Mouse (Mus musculus) liver, postnatal 0 days (tissue): Measurements from ENCODE around the gene Oaz2. TPM values are rescaled to one million over a fixed set of nuclear protein-coding genes. Genes with fewer than 3 reads are reported as not detected.

Experiments used
- ATAC-seq: fragments of 200-750 bp; cut with Nextera tagmentation; 2 replicates; pipeline ENCODE4 v1.8.0; 2017; ENCODE audit warnings: mild to moderate bottlenecking, moderate library complexity
- DNase-seq: peaks from one replicate; pipeline ENCODE4 v3.0.0-alpha.2; 2016
- H3K27ac ChIP-seq: fragments of 300-500 bp; sonication (generic); 2 replicates; pipeline ENCODE4 v1.5.1; 2014; ENCODE audit warnings: antibody characterized with exemption, moderate library complexity, mild to moderate bottlenecking, low read depth
- H3K27me3 ChIP-seq: fragments of 300-500 bp; sonication (generic); 2 replicates; pipeline ENCODE4 v1.6.1; 2014; ENCODE audit warnings: low read length, control low read depth, mixed read lengths; ENCODE audit not compliant: insufficient read depth
- H3K36me3 ChIP-seq: fragments of 300-500 bp; sonication (generic); replicated peaks from 2 replicates; pipeline ENCODE4 v1.6.1; 2014; ENCODE audit warnings: mild to moderate bottlenecking, control low read depth, low read length, moderate library complexity, mixed read lengths; ENCODE audit not compliant: insufficient read depth
- H3K4me1 ChIP-seq: fragments of 300-500 bp; sonication (generic); 2 replicates; pipeline ENCODE4 v1.6.1; 2014; ENCODE audit warnings: antibody characterized with exemption, mild to moderate bottlenecking, control low read depth; ENCODE audit not compliant: insufficient read depth
- H3K4me2 ChIP-seq: fragments of 300-500 bp; sonication (generic); 2 replicates; pipeline ENCODE4 v1.6.1; 2014; ENCODE audit warnings: low read depth, mild to moderate bottlenecking, low read length, moderate library complexity, mixed read lengths
- H3K4me3 ChIP-seq: fragments of 300-500 bp; sonication (generic); 2 replicates; pipeline ENCODE4 v1.5.1; 2014; ENCODE audit warnings: low read depth, low read length
- H3K9ac ChIP-seq: fragments of 300-500 bp; sonication (generic); replicated peaks from 2 replicates; pipeline ENCODE4 v1.6.1; 2014; ENCODE audit warnings: mild to moderate bottlenecking, moderate library complexity
- H3K9me3 ChIP-seq: fragments of 300-500 bp; sonication (generic); 2 replicates; pipeline ENCODE4 v1.6.1; 2016; ENCODE audit warnings: mild to moderate bottlenecking, control low read depth, low read length, mixed read lengths
- CTCF ChIP-seq: sonication (generic); IDR thresholded peaks from 2 replicates; pipeline ENCODE4 v1.5.1; 2016; ENCODE audit warnings: antibody characterized with exemption, low read depth
- EP300 ChIP-seq: IDR thresholded peaks from 2 replicates; pipeline ENCODE4 v1.6.1; 2016; ENCODE audit warnings: antibody characterized with exemption, low read depth, mild to moderate bottlenecking
- WGBS: fragments of 180-500 bp; shearing (Covaris S2); extraction: QIAGEN DNeasy Blood & Tissue Kit; methylation state at CpG from one replicate; pipeline ENCODE4 v1.1.7; 2014; ENCODE audit not compliant: insufficient replicate concordance; 5-methylcytosine and 5-hydroxymethylcytosine counted together
- polyA plus RNA-seq: library from polyadenylated mRNA; unstranded; fragments of >200 nt; fragmentation: Nextera tagmentation; extraction: Ambion mirVana; gene quantifications from 2 replicates; pipeline ENCODE4 v1.2.1, GENCODE M21; 2015

Oaz2 gene
- polyA plus RNA-seq, 1 experiment from 2014 or later, result 50.9 TPM

DNA sequence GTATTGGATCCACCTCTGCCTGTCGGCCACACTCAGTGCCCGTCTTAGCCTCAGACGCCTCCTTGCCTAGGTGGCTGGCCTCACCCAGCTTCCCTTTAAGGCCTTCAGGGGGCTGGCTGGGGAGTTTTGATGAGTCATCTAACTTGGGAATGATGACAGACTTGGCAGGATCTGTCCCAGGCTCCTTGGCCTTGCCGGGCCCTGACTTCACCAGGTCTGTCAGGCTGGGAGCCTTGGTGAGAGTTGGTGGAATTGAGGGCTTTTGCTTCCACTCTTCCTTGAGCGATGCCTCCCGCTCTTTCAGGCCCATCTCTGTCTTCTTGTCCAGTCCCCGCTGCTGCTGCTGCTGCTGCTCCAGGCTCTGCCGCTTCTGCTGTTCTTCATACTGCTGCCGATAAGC, 34.5 kb downstream of the Oaz2 start:
- DNase-seq (no peak), ATAC-seq (no peak)
- no peak overlapping the region for H3K27ac ChIP-seq
- no peak overlapping the region for H3K4me3 ChIP-seq
- H3K9ac ChIP-seq, result no peak overlapping the region
- no peaks in the 10 kb centered on the region for H3K9me3 ChIP-seq
- 90% methylated on average over 9 of the region's 9 CpGs for WGBS
- H3K36me3 ChIP-seq, result peaks cover 34% of the 10 kb centered on the region
- H3K4me1 ChIP-seq, result no peaks in the 10 kb centered on the region
- no peak overlapping the region for H3K4me2 ChIP-seq
- H3K27me3 ChIP-seq, result no peaks in the 10 kb centered on the region
- TF ChIP-seq CTCF (no peak), EP300 (no peak)

DNA sequence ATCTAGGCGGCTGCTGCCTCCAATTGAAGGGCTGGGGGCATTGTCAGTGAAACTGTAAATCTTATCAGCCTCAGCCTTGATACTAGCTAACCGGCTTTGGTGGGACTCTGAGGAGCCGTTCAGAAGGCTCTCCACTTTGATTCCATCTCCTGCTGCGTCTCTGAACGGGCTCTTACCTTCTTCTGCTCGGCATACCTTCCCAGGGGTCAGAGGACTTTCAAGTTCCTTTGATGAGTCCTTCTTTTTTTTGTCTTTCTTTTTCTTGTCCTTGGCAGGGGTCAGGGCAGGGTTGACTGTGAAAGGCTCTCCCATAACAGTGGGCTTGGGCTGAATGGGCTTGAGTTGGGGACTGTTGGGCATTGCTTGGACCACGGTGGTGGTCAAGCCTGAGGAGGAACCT, 35.4 kb downstream of the Oaz2 start:
- TF ChIP-seq CTCF (no peak), EP300 (no peak)
- WGBS, result 87% methylated on average over 7 of the region's 7 CpGs
- H3K36me3 ChIP-seq, result peaks cover 27% of the 10 kb centered on the region

DNA sequence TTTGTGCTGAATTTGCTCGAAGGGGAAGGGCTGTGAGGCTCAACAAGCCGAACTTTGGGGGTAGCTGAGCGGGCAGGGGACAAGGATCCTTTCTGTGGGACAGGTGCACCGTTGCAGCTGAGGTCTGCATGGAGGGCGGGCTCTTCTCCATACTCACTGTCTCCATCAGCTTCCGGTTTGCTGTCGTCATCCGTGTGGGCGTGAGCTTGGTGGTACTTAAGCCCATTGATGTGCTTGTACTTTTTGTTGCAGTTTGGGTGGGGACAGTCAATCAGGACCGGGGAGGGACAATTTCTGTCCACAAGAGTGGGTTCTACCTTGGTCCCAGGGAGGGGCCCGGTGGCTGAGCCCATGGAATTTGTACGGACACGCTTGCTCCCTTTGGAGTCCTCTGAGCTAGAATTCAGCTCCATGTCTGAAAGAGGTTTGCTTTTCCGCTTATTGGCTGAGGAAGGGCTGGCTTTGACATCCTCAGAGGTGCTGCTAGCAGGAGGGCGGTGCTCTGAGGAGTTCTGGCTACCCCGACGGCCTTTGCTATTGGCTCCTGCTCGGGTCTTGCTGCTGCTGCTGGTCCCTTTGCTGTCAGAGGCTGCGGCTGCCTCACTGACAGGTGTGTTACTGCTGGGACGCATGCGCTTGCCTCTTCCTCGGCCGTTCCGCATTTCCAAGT, 36.3 kb downstream of the Oaz2 start:
- no peak overlapping the region for H3K4me2 ChIP-seq
- no peak overlapping the region for H3K4me3 ChIP-seq
- no peak overlapping the region for H3K27ac ChIP-seq
- DNase-seq, result no peak
- no peaks in the 10 kb centered on the region for H3K9me3 ChIP-seq
- H3K27me3 ChIP-seq, result no peaks in the 10 kb centered on the region
- WGBS, result 92% methylated on average over 24 of the region's 24 CpGs
- H3K36me3 ChIP-seq, result peaks cover 27% of the 10 kb centered on the region
- TF ChIP-seq CTCF (no peak), EP300 (no peak)
- no peaks in the 10 kb centered on the region for H3K4me1 ChIP-seq
- ATAC-seq, result no peak
- H3K9ac ChIP-seq, result no peak overlapping the region

More for the DNA sequence above, 35.4 kb downstream of the Oaz2 start:
- Histone ChIP-seq H3K9ac (no peak overlapping the region), H3K4me2 (no peak overlapping the region), H3K4me1 (no peaks in the 10 kb centered on the region), H3K4me3 (no peak overlapping the region), H3K9me3 (no peaks in the 10 kb centered on the region), H3K27me3 (no peaks in the 10 kb centered on the region), H3K27ac (no peak overlapping the region)
- ATAC-seq (no peak), DNase-seq (no peak)

DNA sequence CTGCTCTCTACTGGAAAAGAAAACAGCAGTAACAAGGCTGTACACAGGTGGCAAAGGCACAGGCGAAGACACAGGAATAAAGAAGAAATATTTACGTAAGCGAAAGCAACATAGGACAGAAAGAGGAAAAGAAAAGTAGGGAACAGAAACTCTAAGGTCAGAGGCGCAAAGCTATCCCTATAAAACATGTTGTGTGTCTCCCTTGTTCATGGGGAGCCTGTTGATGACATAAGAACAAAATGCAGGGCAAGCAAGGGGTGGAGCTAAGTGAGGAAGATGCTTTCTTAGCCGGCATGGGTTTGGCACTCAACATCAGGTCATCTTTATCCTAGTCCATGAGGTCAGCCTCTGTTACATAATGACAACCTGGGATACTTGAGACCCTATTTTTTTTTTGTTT, 50.4 kb downstream of the Oaz2 start:
- H3K4me1 ChIP-seq, result no peaks in the 10 kb centered on the region
- TF ChIP-seq CTCF, result no peak
- no peak for TF ChIP-seq EP300
- H3K9me3 ChIP-seq, result no peaks in the 10 kb centered on the region
- 74% methylated on average over 5 of the region's 5 CpGs for WGBS
- no peak overlapping the region for H3K27ac ChIP-seq
- no peak for DNase-seq
- H3K4me2 ChIP-seq, result no peak overlapping the region
- no peak for ATAC-seq
- H3K4me3 ChIP-seq, result no peak overlapping the region
- no peaks in the 10 kb centered on the region for H3K36me3 ChIP-seq
- H3K9ac ChIP-seq, result no peak overlapping the region
- no peaks in the 10 kb centered on the region for H3K27me3 ChIP-seq

DNA sequence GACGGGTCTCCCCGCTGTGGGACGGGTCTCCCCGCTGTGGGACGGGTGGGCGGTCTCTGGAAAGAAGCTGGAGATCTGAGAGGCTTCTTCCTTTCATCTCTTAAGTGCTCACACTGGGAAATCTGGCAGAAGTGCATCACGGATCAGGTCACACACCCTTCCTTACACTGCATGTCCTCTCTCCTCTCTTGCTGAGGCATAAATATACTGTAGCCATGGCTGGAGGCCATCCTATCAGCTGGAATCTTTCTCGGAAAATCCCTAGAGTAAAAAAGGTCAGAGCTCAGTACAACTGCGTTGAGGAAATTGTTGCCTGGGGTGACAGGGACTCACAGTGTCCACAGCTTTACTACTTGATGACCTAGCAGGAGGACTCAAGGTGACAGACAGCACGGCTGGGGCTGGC, 53.4 kb downstream of the Oaz2 start:
- DNase-seq, result no peak
- no peak overlapping the region for H3K4me2 ChIP-seq
- no peak for ATAC-seq
- H3K9ac ChIP-seq, result no peak overlapping the region
- H3K27me3 ChIP-seq, result no peaks in the 10 kb centered on the region
- no peak overlapping the region for H3K27ac ChIP-seq
- no peaks in the 10 kb centered on the region for H3K9me3 ChIP-seq
- no peak overlapping the region for H3K4me3 ChIP-seq
- H3K4me1 ChIP-seq, result 0 out of 2 replicates have a peak, but pooled peaks cover 3% of the 10 kb centered on the region
- TF ChIP-seq CTCF (no peak), EP300 (no peak)
- 65% methylated on average over 10 of the region's 10 CpGs for WGBS
- H3K36me3 ChIP-seq, result no peaks in the 10 kb centered on the region

DNA sequence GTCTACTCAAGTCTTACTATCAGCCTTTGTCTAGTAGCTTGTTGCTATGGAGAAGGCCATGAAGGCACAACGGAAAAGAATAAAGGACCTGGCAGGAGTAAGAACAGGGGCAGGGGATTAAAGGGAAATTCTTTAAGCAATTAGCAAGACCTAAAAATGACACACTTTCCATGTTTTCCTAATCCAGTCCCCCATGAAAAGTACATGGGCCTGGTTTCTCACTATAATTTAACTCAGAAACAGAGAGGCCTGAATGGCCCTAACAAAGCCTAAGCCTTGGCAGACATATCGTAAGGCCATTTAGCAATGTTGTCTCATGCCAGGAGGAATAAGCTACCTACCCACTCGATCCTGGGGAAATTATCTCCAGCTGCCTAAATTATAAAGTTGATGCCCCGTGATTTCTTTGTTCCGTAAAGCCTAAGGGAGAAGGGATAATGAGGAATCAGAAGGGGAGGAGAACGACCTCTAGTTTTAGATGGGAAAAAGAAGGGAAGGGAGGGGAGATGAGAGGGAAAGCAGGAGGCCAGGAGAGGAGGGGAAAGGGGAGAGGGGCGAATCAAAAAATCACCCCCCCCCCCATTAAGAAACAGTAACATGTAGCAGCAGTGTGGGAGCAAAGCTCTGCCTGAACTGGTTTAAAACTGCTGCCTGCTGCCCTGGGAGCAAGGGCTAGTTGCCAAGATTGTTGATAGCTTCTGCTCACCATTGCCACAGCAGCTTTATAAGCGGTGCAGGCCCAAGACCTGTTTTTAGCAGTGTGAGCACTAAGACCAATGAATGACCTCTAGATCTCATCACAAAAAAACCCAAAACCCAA, 56.9 kb downstream of the Oaz2 start:
- no peak overlapping the region for H3K27ac ChIP-seq
- no peaks in the 10 kb centered on the region for H3K9me3 ChIP-seq
- TF ChIP-seq CTCF, result no peak
- no peak for TF ChIP-seq EP300
- H3K27me3 ChIP-seq, result no peaks in the 10 kb centered on the region
- H3K36me3 ChIP-seq, result no peaks in the 10 kb centered on the region; the same call in none of the 2 replicates
- no peak for DNase-seq
- 0 out of 2 replicates have a peak, but pooled peaks cover 3% of the 10 kb centered on the region for H3K4me1 ChIP-seq
- no peak overlapping the region for H3K9ac ChIP-seq
- H3K4me3 ChIP-seq, result no peak overlapping the region
- WGBS, result 79% methylated on average over 8 of the region's 8 CpGs
- no peak for ATAC-seq
- H3K4me2 ChIP-seq, result no peak overlapping the region
